Mouse (Mus musculus) heart, postnatal 0 days (tissue): ENCODE results near the gene Foxr1. TPM values are rescaled to one million over a fixed set of nuclear protein-coding genes. Genes with fewer than 3 reads are reported as not detected.
A peak's percentile ranks its signal among the peaks of the same experiment; 100 is the strongest.
"Not testable (repeated sequence)": the region's sequence is repeated elsewhere in the genome, so short reads cannot be mapped to it uniquely, and the experiment has no call there.

Experiments used
- ATAC-seq: fragments of 200-750 bp; cut with Nextera tagmentation; 2 replicates; pipeline ENCODE4 v1.8.0; 2017; ENCODE audit warnings: low read depth, moderate number of reproducible peaks, moderate library complexity; ENCODE audit not compliant: insufficient read depth
- DNase-seq: peaks from one replicate; pipeline ENCODE4 v3.0.0-alpha.2; 2016; ENCODE audit warnings: low spot score
- H3K27ac ChIP-seq: fragments of 300-500 bp; sonication (generic); 2 replicates; pipeline ENCODE4 v1.5.1; 2014; ENCODE audit warnings: low read depth, mild to moderate bottlenecking
- H3K27me3 ChIP-seq: fragments of 300-500 bp; sonication (generic); 2 replicates; pipeline ENCODE4 v1.6.1; 2014; ENCODE audit warnings: low read length, mixed read lengths; ENCODE audit not compliant: control insufficient read depth, insufficient read depth
- H3K36me3 ChIP-seq: fragments of 300-500 bp; sonication (generic); replicated peaks from 2 replicates; pipeline ENCODE4 v1.6.1; 2014; ENCODE audit warnings: low read length, mixed read lengths; ENCODE audit not compliant: control insufficient read depth, insufficient read depth
- H3K4me1 ChIP-seq: fragments of 300-500 bp; sonication (generic); 2 replicates; pipeline ENCODE4 v1.6.1; 2014; ENCODE audit warnings: antibody characterized with exemption; ENCODE audit not compliant: control insufficient read depth, insufficient read depth
- H3K4me2 ChIP-seq: fragments of 300-500 bp; sonication (generic); 2 replicates; pipeline ENCODE4 v1.6.1; 2014; ENCODE audit warnings: low read depth, mild to moderate bottlenecking, low read length, moderate library complexity
- H3K4me3 ChIP-seq: fragments of 300-500 bp; sonication (generic); 2 replicates; pipeline ENCODE4 v1.5.1; 2014; ENCODE audit warnings: low read depth, low read length
- H3K9ac ChIP-seq: fragments of 300-500 bp; sonication (generic); replicated peaks from 2 replicates; pipeline ENCODE4 v1.6.1; 2014; ENCODE audit warnings: low read depth, low read length, mixed read lengths
- H3K9me3 ChIP-seq: fragments of 300-500 bp; sonication (generic); replicated peaks from 2 replicates; pipeline ENCODE4 v1.6.1; 2016; ENCODE audit warnings: low read length; ENCODE audit not compliant: control insufficient read depth
- CTCF ChIP-seq: IDR thresholded peaks from 2 replicates; pipeline ENCODE4 v1.5.1; 2016; ENCODE audit warnings: antibody characterized with exemption, control low read depth, low read depth
- EP300 ChIP-seq: IDR thresholded peaks from 2 replicates; pipeline ENCODE4 v1.6.1; 2016; ENCODE audit warnings: antibody characterized with exemption, low read depth
- WGBS: fragments of 180-500 bp; shearing (Covaris S2); extraction: QIAGEN DNeasy Blood & Tissue Kit; methylation state at CpG from one replicate; pipeline ENCODE4 v1.1.7; 2014; 5-methylcytosine and 5-hydroxymethylcytosine counted together
- polyA plus RNA-seq: library from polyadenylated mRNA; unstranded; fragments of >200 nt; fragmentation: Nextera tagmentation; extraction: Ambion mirVana; gene quantifications from 2 replicates; pipeline ENCODE4 v1.2.1, GENCODE M21; 2015
- total RNA-seq: library from RNA; depleted of rRNA; stranded (reverse); fragments of >200 nt; gene quantifications from 2 replicates; pipeline ENCODE4 v1.2.3, GENCODE M21; 2014; ENCODE audit warnings: low replicate concordance

Foxr1 gene
- total and polyA plus RNA-seq, 2 experiments from 2014 or later = not detected

DNA sequence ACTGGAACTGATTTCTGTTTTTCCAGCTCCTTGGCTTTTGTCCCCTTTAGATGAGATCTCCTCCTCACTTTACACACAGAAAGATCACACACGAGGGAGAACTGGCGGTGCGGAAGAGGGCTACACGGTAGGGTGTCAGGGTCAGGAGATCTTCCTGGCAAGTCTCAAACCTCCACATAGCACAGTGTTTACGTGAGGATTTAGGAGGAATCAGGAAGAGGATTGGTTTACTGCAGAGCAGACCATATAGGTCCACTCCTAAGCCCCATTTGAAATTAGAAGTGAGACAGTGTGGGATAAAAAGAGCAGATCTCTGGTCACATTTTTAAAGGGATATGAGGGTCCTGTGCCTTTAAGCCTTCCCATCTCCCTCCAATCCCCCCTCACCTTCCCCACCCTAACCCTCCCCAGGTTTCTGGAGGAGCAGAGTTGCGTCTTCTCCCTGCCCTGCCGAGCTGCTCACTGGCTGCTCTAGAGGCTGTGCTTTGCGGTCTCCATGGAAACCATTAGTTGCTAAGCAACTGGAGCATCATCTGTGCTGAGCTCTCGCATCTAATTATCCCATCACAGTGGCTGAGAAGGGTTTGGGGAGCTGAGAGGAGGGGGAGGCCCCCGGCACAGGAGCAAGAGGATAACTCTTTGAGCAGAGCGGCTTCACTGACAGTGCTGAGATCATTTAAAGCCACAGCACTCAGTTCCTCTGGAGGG is 16.3 kb upstream of the Foxr1 start:
- no peak for DNase-seq
- Histone ChIP-seq H3K36me3 (no peaks in the 10 kb centered on the region), H3K9ac (no peak overlapping the region), H3K27ac (no peak overlapping the region), H3K27me3 (peaks cover 24% of the 10 kb centered on the region), H3K4me1 (no peaks in the 10 kb centered on the region), H3K9me3 (no peaks in the 10 kb centered on the region), H3K4me2 (no peak overlapping the region), H3K4me3 (no peak overlapping the region)
- no peak for TF ChIP-seq CTCF
- TF ChIP-seq EP300 = no peak
- no peak for ATAC-seq
- 12% methylated on average over 11 of the region's 11 CpGs for WGBS

DNA sequence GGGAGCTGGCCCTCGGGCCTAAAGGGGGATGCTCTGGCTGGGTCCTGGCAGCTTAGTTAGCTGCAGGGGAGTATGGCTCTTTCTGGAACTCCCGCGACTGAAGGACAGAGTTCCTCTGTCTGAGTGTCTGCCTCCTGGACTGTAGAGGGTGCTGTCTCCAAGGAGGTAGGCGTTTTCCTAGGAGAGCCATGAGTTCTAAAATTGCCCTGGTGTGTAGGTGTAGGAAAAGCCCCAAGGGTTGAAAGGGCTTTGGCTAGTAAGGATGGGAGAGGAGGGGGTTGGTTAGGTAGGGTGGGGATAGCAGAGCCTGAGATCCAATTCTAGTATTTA is 13.9 kb upstream of the Foxr1 start, which contains the start of gene Upk2:
Gene Upk2 (minus strand): TSS at position 86 of the 330 bp plus-strand sequence.
- TF ChIP-seq CTCF (0 out of 2 replicates have a peak, but pooled peaks have one; percentile 15), EP300 (no peak)
- H3K4me3 ChIP-seq = no peak within 1 kb of the TSS
- H3K27me3 ChIP-seq = peaks cover 24% of the 10 kb centered on the region
- H3K9me3 ChIP-seq = no peaks in the 10 kb centered on the region
- ATAC-seq = no peak
- H3K27ac ChIP-seq = no peak within 1 kb of the TSS
- H3K4me2 ChIP-seq = no peak within 1 kb of the TSS
- no peak for DNase-seq
- no peak within 1 kb of the TSS for H3K9ac ChIP-seq
- 28% methylated on average over 4 of the region's 4 CpGs for WGBS
- H3K36me3 ChIP-seq = no peaks in the 10 kb centered on the region
- H3K4me1 ChIP-seq = no peaks in the 10 kb centered on the region

DNA sequence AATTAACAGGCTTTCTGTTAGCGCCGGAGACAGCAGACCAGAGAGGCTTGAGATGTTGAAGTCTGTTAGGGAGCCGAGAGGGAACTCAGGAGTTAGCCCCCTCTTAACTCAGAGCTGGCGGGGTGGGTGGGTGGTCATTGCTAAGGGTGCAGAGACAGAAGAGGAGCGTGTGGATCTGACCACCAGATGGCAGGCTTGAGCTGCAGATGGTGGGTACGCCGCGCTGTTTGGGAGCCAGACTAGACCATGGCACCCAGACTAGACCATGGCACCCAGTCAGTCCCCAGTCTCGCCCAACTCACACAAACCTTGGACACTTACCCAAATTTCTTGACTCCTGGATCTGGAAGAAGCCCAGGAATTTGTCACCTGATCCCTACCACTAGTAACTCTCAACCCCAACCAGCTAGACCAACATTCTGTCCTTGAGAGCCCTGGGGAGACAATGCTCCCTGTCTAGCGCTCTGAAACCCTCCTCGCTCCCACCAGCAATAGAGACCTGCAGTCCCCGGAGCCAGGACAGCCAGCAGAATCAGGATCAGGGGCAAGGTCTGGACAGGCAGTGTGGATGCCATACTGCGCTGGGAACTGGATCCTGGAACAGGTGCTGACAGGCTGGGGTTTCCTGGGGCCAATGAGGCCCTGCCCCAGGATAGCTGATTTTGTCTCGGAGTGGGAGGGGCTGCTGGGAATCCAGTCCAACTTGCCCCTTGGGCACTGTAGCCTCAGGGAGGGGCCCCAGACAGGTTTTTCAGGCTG is 13.4 kb upstream of the Foxr1 start:
- ATAC-seq (peak; percentile 88), DNase-seq (peak; percentile 65)
- Histone ChIP-seq H3K4me3 (no peak overlapping the region), H3K36me3 (no peaks in the 10 kb centered on the region), H3K27me3 (peaks cover 24% of the 10 kb centered on the region), H3K4me1 (no peaks in the 10 kb centered on the region), H3K27ac (no peak overlapping the region), H3K9ac (no peak overlapping the region), H3K4me2 (no peak overlapping the region), H3K9me3 (no peaks in the 10 kb centered on the region)
- TF ChIP-seq EP300 (no peak), CTCF (peak; percentile 86)
- 9% methylated on average over 14 of the region's 14 CpGs for WGBS

DNA sequence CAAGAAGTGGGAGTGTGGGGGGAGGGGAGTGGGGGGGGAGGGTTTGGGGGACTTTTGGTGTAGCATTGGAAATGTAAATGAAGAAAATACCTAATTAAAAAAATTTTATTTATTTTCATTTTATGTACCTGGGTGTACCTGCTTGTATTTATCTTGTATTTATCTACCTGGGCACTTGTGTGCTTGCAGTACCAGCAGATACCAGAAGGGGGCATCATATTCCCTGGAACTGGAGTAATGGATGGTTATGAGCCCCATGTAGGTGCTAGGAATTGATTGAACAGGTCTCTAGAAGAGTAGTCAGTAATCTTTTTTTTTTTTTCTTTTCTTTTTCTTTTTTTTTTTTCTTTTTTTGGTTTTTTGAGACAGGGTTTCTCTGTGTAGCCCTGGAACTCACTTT is 9.5 kb upstream of the Foxr1 start:
- Histone ChIP-seq H3K9me3 (no peaks in the 10 kb centered on the region), H3K27ac (no peak overlapping the region), H3K4me3 (no peak overlapping the region), H3K4me2 (no peak overlapping the region), H3K36me3 (no peaks in the 10 kb centered on the region), H3K4me1 (no peaks in the 10 kb centered on the region), H3K27me3 (peaks cover 15% of the 10 kb centered on the region), H3K9ac (no peak overlapping the region)
- TF ChIP-seq CTCF (peak; percentile 26), EP300 (no peak)
- DNase-seq = no peak
- ATAC-seq = no peak

DNA sequence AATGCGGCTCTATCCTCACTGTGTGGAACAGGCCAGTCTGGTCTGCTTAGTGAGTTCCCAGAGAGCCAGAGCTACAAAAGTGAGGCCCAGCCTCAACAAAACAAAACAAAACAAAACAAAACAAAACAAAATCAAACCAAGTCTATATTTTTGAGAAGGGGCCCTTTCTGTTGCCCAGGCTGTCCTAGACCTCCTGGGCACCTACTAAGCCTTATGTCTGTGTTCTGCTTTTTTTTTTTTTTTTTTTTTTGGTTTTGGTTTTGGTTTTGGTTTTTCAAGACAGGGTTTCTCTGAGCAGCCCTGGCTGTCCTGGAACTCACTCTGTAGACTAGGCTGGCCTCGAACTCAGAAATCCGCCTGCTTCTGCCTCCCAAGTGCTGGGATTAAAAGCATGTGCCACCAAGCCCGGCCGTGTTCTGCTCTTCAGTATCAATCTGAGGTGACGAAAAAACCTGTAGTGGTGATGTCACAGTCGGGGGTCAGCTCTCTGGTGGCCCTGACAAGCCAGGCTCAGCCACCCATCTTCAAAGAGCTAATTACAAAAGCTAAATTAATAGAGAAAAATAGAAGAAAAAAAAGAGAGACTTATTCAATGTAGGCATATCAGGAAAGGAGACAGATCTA is 3.6 kb upstream of the Foxr1 start:
- not testable (repeated sequence) for H3K4me2 ChIP-seq, ATAC-seq, H3K9ac ChIP-seq, H3K27me3 ChIP-seq, H3K4me1 ChIP-seq, H3K9me3 ChIP-seq, H3K27ac ChIP-seq, H3K36me3 ChIP-seq, H3K4me3 ChIP-seq, DNase-seq
- 74% methylated on average over 7 of the region's 7 CpGs for WGBS
